Mouse (Mus musculus): ENCODE data around the gene Cd276. TPM values are rescaled to one million over a fixed set of nuclear protein-coding genes. Genes with fewer than 3 reads are reported as not detected.

The Cd276 gene
- total RNA-seq, 2 experiments from 2014 or later = 8.5 to 13.5 TPM

DNA sequence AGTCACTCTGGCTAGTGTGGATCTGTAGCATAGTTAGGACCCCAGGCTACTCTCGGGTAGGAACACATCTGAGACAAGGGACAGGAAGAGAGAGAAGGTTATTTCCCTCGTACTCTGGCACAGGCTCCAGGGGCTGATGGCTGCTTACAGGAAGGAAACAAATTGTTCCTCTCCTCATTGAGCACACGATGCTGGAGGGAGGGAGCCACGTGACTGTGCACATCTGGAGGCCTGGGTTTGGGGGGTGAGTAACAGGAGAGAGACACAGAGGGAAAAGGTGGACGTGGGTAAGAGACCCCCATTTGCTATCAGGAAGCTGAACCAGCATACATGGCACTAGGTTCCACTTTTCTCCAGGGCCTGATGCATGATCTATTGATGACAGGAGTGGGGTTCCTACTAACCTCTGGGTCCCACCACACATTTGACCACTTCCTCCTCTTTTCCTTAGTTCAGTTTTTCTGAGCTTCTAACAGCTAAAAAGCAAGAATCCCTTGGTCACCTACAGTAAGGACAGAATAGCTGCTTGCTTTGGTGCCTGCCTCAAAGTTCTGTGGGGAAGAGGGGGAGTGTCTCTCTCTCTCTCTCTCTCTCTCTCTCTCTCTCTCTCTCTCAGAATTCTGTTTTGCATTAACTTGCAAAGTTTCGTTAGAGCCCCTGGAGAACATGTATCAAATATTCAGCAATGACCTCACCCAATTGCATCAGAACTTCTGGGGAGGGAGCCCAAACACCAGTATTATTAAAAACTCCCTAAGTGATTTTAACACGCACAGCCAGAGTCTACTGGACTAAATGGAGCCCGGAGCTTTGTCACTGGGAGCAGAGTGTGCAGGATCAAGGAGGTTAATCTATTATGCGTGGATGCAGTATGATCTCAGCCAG, 37.1 kb downstream of the Cd276 start:
- peak; percentile 62 for DNase-seq (ENCODE audit: low spot score)

- peak; percentile 9 for DNase-seq (ENCODE audit: low spot score)
These were observed 38.8 kb downstream of the Cd276 start for GRCm38 (mm10) chr9:58516480-58516879.

GRCm38 (mm10) chr9:58513749-58514148, 41.5 kb downstream of the Cd276 start:
- DNase-seq (ENCODE audit: low spot score) = no peak

GRCm38 (mm10) chr9:58510452-58510851, 44.8 kb downstream of the Cd276 start:
- no peak for DNase-seq (ENCODE audit: low spot score)

DNA sequence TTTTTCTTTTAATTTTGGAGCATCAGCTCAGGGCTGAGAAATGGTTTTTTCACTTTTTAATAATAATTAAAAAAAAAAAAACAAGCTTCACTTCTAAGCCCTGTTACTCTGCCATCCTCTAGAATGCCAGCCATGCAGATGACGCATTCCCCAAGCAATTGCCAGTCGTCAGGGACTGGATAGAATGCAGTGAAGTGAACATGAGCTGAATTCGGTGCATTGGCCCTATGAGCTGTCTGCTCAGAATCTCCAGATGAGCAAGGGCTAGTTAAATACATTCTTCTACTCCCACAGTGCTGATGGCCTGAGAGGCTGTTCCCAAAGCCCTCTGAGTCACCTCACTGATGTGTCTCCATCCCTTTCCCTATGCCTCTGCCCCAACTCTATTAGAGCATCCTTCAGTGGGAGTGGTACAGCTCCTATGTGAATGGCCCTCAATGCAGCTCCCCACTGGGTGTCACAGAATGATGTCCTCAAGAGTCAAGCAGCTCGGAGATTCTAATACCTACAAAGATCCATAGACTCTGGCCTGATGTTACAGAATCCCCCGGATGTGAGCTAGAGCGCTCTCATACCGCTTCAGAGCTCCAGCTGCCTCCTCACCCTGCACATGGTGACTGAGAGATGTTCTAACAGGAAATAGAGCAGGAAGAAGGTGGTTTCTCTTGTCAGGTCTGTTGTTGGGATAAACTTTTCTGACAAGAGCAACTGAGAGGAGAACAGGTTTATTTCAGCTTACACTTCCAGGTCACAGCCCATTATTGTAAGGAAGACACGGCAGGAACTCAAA, 47.8 kb downstream of the Cd276 start:
- no peak for DNase-seq (ENCODE audit: low spot score)

DNA sequence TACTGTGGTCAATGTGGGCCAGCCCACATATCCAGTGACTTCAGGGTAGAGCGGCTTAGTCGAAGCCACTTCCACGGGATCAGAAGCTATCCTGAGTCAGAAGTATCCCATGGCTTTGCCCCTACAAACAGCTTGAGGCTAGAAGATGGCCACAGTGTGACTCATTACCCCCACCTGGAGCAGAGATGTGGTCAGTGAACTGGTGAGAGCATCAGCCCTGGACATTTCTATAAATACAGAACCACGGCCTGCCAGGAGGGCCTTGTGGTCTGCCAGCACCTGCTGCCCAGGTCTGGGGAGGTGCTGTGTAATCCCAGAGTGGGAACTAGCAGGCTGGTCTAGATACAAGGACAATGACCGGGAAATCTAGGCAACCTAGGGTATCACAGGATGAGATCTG, 54.3 kb downstream of the Cd276 start:
- DNase-seq (ENCODE audit: low spot score) = no peak

DNA sequence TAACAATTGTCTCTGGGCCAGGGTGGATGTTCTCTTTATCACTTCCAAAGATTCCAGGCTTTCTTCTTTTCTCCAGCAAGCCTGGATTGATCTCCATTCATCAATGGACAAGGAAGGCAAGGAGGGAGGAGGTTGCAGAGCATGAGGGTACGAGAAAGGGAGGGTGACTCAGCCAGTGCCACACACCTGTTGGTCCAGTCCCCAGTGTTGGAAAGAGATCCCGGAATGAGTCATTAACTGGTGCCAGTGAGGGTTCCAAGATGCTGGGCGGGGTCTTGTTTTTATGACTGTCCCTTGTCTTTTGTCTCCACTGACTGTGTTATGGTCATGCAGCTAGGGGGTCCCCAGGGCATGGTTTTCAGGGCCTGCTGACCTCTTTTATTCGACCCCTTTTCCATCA, 57.3 kb downstream of the Cd276 start:
- no peak for DNase-seq (ENCODE audit: low spot score)

DNA sequence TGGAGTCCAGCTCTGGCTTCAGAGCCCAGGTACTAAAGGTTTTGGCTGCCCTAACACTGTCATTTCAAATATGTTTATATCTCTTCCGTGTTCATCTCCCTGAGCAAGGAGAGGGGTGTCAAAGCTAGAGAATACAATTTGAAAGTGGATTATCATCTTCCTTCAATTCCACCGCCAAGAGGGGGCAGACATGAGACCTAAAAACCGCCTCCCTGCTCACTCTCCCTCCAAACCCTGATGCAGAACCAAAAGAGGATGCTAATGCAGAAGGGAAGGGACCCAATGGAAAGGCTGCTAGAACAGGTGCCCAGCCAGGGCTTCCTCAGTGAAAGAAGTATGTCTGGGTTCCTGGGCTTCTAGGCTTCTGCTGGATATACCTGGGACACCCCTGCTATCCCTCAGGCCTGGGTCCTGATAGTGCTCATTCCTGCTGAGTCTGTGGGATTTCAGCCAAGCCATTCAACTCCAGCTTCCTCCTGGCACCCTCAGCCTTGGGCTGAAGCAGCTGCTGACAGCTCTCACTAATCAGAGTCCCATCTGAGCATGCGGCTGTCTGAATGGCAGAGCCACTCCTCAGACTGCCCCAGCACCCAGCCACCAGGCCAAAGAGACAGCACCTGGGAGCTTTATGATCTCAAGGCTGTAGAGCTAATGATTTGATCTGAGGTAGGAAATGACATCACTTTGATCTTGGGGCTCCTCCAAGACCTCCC, 58.6 kb downstream of the Cd276 start:
- no peak for DNase-seq (ENCODE audit: low spot score)

GRCm38 (mm10) chr9:58495035-58495434, 60.2 kb downstream of the Cd276 start:
- DNase-seq (ENCODE audit: low spot score) = no peak

DNA sequence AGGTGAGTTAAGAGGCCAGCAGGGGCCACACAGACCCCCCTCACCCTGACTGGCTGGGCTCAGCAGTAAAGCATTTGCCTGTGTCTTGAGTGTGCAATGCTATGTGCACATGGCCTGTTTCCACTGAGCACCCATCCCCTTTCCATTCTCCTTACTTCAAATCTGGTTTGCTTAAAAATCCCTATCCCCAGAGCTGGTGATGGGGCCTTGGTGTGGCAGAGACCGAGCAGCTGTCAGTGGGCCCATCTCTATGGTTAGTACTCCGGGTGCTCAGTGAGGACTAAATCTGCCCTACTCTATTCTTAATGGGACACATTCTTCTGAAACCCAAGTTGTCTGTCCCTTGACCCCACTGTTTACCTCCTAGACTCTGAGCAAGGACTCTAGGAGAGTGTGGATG, 64.8 kb downstream of the Cd276 start:
- DNase-seq (ENCODE audit: low spot score) = no peak

DNA sequence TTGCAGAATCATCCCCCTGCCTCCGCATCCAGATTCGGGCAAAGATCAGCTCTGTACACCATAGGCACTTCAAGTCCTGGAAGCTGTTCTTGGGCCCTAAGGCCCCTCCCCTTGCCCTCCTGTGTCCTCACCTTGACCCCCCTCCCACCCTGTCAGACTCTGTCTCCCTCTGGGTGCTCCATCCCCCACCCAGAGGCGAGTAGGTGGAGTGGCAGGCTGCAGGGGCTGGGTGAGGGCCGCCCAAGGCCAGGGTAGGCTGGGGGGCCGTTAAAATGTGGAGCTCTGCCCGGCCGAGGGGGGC, 65.4 kb downstream of the Cd276 start:
- no peak for DNase-seq (ENCODE audit: low spot score)

GRCm38 (mm10) chr9:58489133-58489864, 65.9 kb downstream of the Cd276 start:
- DNase-seq (ENCODE audit: low spot score) = no peak

GRCm38 (mm10) chr9:58487851-58488801, 67.1 kb downstream of the Cd276 start, which contains the start of gene Insyn1:
Insyn1 (plus strand) TSS chr9:58488603.
- DNase-seq (ENCODE audit: low spot score) = peak; percentile 45

- DNase-seq (ENCODE audit: low spot score) = no peak
These were observed 68.2 kb downstream of the Cd276 start for GRCm38 (mm10) chr9:58487076-58487475.

Other genes starting within 250 kb of the Cd276 start
- 10 to 100 TPM; 12.3 to 14.1 TPM for gene Loxl1, start 242.3 kb downstream of the Cd276 start, total RNA-seq (2021)
- gene Tbc1d21, start 185.0 kb downstream of the Cd276 start, total RNA-seq (2021) = not detected
- 10 to 100 TPM; 24.5 to 31.0 TPM for gene Insyn1, start 66.8 kb downstream of the Cd276 start, total RNA-seq (2021)
- 100 to 1,000 TPM; 116 to 123 TPM for gene Nptn, start 26.8 kb upstream of the Cd276 start, total RNA-seq (2021)
- gene Rec114, start 188.5 kb upstream of the Cd276 start, total RNA-seq (2021) = under 1 TPM in 1 of 2 experiments, not detected in 1; 0.26 TPM

Data from gastrocnemius, adult 18-20 months (tissue).